Mouse (Mus musculus): ENCODE data around the gene Tesmin. TPM values are rescaled to one million over a fixed set of nuclear protein-coding genes. Genes with fewer than 3 reads are reported as not detected.

The Tesmin gene
- 0.13 and 0.55 TPM in 2 replicates for polyA plus RNA-seq (2015; fragmentation: Nextera tagmentation; extraction: Ambion mirVana)

DNA sequence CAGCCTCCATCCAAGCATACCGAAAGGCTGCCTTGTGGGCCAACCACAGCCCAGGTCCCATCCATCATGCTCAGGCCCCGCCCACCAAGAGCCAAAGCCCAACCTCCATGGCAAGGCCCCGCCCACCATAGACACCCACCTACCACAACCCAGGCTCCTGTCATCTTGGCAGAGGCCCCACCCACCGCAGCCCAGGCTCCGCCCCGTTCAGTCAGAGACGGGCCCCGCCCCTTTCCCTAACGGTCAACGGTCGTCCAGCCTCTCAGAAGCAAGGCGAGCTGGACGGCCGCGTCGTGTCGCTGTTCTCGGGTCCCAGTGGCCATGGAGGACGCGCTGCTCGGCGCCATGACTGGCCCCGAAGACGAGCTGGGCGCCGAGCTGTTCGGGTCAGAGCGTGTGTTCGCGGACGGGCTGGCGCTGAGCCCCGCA is at the start of gene Tesmin:
TSS of gene Tesmin (plus strand) at position 229 of the 429 bp plus-strand sequence.
- peak; percentile 86 for ATAC-seq (replicated peaks)
- H3K27ac ChIP-seq (replicated peaks): no peak within 1 kb of the TSS
- peak within 1 kb of the TSS; percentile 70 for H3K4me2 ChIP-seq (replicated peaks)
- H3K27me3 ChIP-seq: no peaks in the 10 kb centered on the region
- peak within 1 kb of the TSS; percentile 47 for H3K4me3 ChIP-seq
- 2% methylated on average over 33 of the region's 33 CpGs for WGBS
- H3K9ac ChIP-seq (replicated peaks): peak within 1 kb of the TSS; percentile 38
- H3K9me3 ChIP-seq: peaks cover 3% of the 10 kb centered on the region; the same call in 1 of the 2 replicates
- H3K4me1 ChIP-seq: 0 out of 2 replicates have a peak, but pooled peaks cover 5% of the 10 kb centered on the region
- H3K36me3 ChIP-seq: no peaks in the 10 kb centered on the region

DNA sequence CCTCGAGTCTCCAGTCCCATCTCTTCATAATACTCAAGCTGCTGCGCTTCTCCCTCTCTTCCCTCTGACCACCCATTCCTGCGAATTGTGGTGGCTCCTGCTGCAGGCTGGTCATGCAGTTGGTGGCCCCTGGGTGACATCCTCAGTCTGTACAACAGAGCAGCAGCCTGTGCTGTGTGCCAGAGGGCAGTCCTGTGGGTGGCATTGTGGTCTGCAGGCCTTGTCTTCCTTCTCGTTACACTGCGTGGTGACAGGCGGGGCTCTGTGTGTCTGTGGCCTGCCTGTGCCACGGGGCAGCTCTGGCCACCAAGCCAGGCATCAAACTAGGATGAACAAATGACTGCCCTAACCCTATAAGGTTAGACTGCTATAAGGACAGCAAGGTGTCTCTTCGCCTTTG is 49.5 kb upstream of the Tesmin start:
- no peak overlapping the region for H3K4me3 ChIP-seq
- no peak overlapping the region for H3K27ac ChIP-seq (replicated peaks)
- H3K9ac ChIP-seq (replicated peaks): no peak overlapping the region
- H3K27me3 ChIP-seq: no peaks in the 10 kb centered on the region
- no peak overlapping the region for H3K4me2 ChIP-seq (replicated peaks)
- ATAC-seq (replicated peaks): no peak
- whole genome bisulfite sequencing: 82% methylated on average over 8 of the region's 8 CpGs
- H3K4me1 ChIP-seq: peaks cover 2% of the 10 kb centered on the region
- no peaks in the 10 kb centered on the region for H3K9me3 ChIP-seq
- no peaks in the 10 kb centered on the region for H3K36me3 ChIP-seq

DNA sequence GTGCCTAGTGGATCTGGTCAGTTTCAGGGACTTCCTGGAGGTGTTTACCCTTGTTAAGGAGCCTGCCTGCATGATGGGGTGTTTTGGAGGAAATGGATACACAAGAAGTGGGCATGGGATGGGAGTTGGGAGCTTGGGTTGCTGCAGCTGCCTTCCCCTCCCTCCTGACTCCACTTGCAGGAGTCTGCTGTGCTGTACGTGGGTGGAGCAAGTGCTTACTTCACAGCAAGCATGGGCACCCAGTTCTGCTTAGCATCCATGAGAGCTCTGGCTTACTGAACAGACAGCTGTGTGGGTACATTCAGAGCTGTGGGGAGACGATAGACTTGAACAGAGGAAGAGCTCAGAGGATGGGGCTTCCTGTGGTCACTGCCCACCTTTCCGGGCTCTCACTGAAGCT is 47.6 kb upstream of the Tesmin start:
- Histone ChIP-seq H3K9ac (replicated peaks) (no peak overlapping the region), H3K27me3 (no peaks in the 10 kb centered on the region), H3K4me2 (replicated peaks) (no peak overlapping the region), H3K36me3 (no peaks in the 10 kb centered on the region), H3K4me3 (no peak overlapping the region), H3K27ac (replicated peaks) (no peak overlapping the region), H3K9me3 (no peaks in the 10 kb centered on the region), H3K4me1 (peaks cover 6% of the 10 kb centered on the region; the same call in 1 of the 2 replicates)
- ATAC-seq (replicated peaks): no peak
- WGBS: 69% methylated on average over 3 of the region's 3 CpGs

DNA sequence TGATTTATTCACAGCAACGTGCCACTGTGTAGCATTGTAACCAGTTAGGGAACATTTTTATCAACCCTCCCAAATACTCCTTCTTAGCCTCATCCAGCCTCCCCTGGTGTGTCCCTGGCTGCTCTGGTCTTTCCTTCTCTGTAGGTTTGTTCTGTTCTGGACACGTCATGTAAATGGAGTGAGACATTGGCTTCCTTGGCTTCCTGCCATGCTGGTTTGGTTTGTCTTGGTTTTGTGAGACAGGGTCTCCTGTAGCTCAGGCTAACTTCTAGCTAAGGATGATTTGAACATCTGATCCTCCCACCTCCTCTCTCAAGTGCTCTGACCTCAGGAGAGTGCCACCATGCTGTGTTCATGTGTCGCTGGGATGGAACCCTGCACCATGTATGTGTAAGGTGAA is 44.7 kb upstream of the Tesmin start:
- Histone ChIP-seq H3K4me3 (no peak overlapping the region), H3K9ac (replicated peaks) (no peak overlapping the region), H3K27ac (replicated peaks) (no peak overlapping the region), H3K9me3 (no peaks in the 10 kb centered on the region), H3K4me2 (replicated peaks) (no peak overlapping the region), H3K36me3 (no peaks in the 10 kb centered on the region), H3K4me1 (peaks cover 6% of the 10 kb centered on the region; the same call in 1 of the 2 replicates), H3K27me3 (no peaks in the 10 kb centered on the region)
- no peak for ATAC-seq (replicated peaks)
- WGBS: 69% methylated on average over 3 of the region's 3 CpGs

DNA sequence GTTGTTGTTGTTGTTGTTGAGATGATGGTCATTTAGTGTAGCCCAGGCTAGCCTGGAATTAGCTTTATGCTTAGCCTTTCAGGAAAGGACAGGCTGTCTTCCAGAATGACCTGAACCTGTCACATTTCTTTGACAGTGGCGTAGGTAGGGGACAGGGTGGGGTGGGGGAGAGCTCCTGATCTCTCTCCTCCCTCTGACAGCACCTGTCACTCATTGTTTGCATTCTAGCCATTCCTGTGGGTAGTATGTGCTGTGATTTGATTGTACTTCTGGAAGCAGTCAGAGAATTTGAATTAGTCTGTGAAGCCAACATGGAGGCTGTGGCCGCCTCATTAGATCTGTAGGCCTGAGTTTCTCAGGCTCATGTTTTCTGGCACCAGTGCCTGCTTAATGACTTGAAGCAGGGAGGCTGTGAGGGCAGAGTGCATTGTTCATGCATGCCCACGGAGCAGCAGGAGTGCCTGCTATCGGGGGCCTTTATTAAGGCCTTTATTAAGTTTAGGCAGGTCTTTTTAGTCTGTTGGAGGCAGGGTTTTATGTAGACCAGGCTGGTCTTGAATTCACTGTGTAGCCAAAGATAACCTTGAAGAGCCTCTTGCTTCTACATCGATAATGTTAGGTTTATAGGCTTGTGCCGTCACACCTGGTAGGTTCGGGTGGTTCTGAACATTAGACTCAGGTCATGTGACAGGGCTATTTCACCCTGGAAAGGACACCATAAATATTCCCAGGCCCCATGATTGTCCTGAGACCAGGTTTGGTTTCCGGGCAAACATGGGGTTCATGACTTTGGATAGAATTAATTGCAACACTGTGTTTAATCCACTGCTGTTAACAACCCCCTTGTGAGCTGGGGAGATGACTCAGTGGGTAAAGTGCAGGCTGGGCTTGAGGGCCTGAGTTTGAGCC is 43.8 kb upstream of the Tesmin start:
- H3K4me3 ChIP-seq: no peak overlapping the region

DNA sequence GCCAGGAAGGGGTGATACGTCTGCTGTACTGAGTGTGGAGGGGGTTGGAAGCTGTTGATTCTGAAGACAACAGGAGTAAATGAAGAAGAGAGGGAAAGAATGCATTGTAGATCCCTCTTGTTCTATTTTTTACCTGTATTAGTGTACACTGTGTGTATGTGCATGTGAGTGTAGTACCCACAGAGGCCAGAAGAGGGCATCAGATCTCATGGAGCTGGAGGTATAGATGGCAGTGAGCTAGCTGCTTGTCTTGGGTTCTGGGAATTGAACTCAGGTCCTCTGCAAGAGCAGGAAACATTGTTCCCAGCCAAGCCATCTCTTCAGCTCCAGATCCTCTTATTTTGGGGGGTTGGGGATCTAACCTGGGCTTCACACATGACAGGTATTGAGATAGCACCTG is 40.9 kb upstream of the Tesmin start:
- Histone ChIP-seq H3K9me3 (no peaks in the 10 kb centered on the region), H3K27me3 (no peaks in the 10 kb centered on the region), H3K9ac (replicated peaks) (no peak overlapping the region), H3K4me3 (no peak overlapping the region), H3K36me3 (no peaks in the 10 kb centered on the region), H3K4me1 (peaks cover 6% of the 10 kb centered on the region; the same call in 1 of the 2 replicates), H3K4me2 (replicated peaks) (no peak overlapping the region), H3K27ac (replicated peaks) (no peak overlapping the region)
- WGBS: 100% methylated on average over 1 of the region's 1 CpGs
- no peak for ATAC-seq (replicated peaks)

More for the DNA sequence above, 43.8 kb upstream of the Tesmin start:
- H3K4me2 ChIP-seq (replicated peaks): no peak overlapping the region
- no peaks in the 10 kb centered on the region for H3K27me3 ChIP-seq
- no peak overlapping the region for H3K9ac ChIP-seq (replicated peaks)
- peaks cover 6% of the 10 kb centered on the region; the same call in 1 of the 2 replicates for H3K4me1 ChIP-seq
- H3K9me3 ChIP-seq: no peaks in the 10 kb centered on the region
- WGBS: 55% methylated on average over 8 of the region's 8 CpGs
- H3K27ac ChIP-seq (replicated peaks): no peak overlapping the region
- no peaks in the 10 kb centered on the region for H3K36me3 ChIP-seq
- no peak for ATAC-seq (replicated peaks)

DNA sequence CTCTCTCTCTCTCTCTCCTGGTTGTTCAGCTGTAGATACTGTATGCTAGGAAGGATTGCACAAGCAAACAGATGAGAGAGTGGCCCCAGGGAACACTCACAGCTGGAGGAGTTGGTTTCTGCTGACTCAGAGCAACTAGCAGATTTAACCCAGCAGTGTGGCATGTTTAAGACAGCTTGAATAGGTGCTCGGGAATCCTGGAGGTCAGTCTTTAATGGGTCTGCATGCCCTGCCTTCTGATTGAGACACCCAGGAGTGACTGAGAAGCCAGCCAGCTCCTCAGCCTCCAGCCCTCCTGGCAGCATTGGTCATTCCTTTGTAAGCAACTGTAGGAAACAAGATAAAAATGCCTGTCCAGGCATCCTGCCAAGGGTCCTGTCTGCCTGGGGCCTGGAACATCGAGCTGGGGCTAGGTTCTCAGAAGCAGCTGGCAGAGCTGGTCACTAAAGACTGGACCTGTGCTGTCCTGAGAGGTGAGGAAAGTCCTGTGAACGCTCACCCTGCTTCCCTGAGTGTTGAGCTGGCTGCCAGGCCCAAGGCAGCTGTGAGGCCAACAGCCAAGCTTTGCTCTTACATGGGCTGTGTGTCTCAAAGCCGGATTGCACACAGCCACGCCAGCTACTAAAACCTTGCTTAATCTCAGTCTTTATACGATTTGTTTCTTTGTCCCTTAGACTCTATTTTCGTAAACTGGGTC is 35.1 kb upstream of the Tesmin start:
- Histone ChIP-seq H3K27ac (replicated peaks) (no peak overlapping the region), H3K9me3 (no peaks in the 10 kb centered on the region), H3K4me1 (0 out of 2 replicates have a peak, but pooled peaks cover 3% of the 10 kb centered on the region), H3K9ac (replicated peaks) (no peak overlapping the region), H3K4me2 (replicated peaks) (no peak overlapping the region), H3K27me3 (no peaks in the 10 kb centered on the region), H3K36me3 (no peaks in the 10 kb centered on the region), H3K4me3 (no peak overlapping the region)
- ATAC-seq (replicated peaks): no peak
- 63% methylated on average over 7 of the region's 7 CpGs for WGBS

DNA sequence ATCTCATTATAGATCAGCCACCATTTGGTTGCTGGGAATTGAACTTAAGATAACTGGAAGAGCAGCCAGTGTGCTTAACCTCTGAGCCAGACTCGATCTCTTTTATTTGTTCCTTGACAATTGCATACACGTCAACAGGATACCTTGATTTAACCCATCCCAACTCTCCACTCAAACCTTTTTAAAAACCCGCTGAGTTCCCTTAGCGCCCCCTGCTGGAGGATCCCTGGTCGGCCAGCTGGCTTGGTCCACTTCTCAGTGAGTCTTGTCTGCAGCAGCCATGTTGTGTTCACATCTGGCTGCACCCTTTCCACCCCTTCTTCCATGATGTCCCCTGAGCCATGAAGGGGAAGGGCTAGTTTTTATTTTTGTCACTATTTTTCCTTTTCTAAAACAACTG is 33.6 kb upstream of the Tesmin start:
- H3K9me3 ChIP-seq: no peaks in the 10 kb centered on the region
- H3K4me1 ChIP-seq: 0 out of 2 replicates have a peak, but pooled peaks cover 3% of the 10 kb centered on the region
- no peaks in the 10 kb centered on the region for H3K27me3 ChIP-seq
- H3K27ac ChIP-seq (replicated peaks): no peak overlapping the region
- no peaks in the 10 kb centered on the region for H3K36me3 ChIP-seq
- H3K9ac ChIP-seq (replicated peaks): no peak overlapping the region
- no peak overlapping the region for H3K4me3 ChIP-seq
- WGBS: 68% methylated on average over 5 of the region's 5 CpGs
- no peak for ATAC-seq (replicated peaks)
- H3K4me2 ChIP-seq (replicated peaks): no peak overlapping the region

DNA sequence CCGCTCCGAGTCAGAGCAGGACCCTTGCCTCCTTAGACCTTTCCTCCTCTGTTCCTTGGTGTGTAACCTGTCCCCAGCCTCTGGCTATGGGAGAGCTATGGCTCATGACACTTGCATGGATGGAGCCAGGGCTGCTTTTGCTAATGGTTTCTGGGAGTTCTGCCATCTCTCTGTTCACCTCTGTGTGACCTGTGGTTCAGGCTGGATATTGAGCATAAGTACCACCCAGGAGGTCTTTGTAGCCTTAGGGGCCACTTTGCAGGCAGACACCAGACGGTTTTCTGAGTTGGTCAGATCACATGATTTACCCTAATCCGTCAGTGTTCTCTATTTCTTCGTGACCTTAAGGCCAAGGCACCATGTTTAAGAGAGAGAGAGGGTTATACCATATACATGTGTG is 32.1 kb upstream of the Tesmin start:
- 75% methylated on average over 5 of the region's 5 CpGs for WGBS
- Histone ChIP-seq H3K4me2 (replicated peaks) (no peak overlapping the region), H3K36me3 (no peaks in the 10 kb centered on the region), H3K9ac (replicated peaks) (no peak overlapping the region), H3K27me3 (no peaks in the 10 kb centered on the region), H3K27ac (replicated peaks) (no peak overlapping the region), H3K4me3 (no peak overlapping the region), H3K9me3 (no peaks in the 10 kb centered on the region), H3K4me1 (0 out of 2 replicates have a peak, but pooled peaks cover 3% of the 10 kb centered on the region)
- ATAC-seq (replicated peaks): no peak

DNA sequence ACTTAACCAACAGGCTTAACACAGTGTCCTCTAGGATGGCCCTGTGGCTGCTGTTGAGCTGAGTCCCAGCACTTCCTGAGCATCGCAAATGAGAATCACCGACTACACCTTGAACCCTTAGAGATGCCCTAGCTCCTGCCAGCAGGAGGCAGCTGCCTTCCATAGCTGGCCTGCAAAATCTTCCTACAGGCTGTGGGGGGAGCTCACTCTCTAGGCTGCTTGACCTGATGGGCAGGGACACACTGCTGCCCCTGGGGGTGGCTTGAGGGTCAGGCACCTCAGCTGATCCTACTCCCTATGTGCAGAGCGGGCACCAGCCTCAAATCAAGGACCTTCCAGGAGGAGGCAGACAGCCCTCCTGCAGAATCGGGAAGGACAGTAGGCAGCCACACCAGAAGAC is 31.0 kb upstream of the Tesmin start:
- H3K4me3 ChIP-seq: no peak overlapping the region
- H3K36me3 ChIP-seq: no peaks in the 10 kb centered on the region
- H3K4me2 ChIP-seq (replicated peaks): no peak overlapping the region
- ATAC-seq (replicated peaks): no peak
- no peak overlapping the region for H3K9ac ChIP-seq (replicated peaks)
- 0 out of 2 replicates have a peak, but pooled peaks cover 3% of the 10 kb centered on the region for H3K4me1 ChIP-seq
- no peaks in the 10 kb centered on the region for H3K27me3 ChIP-seq
- 69% methylated on average over 4 of the region's 4 CpGs for WGBS
- no peaks in the 10 kb centered on the region for H3K9me3 ChIP-seq
- H3K27ac ChIP-seq (replicated peaks): no peak overlapping the region

DNA sequence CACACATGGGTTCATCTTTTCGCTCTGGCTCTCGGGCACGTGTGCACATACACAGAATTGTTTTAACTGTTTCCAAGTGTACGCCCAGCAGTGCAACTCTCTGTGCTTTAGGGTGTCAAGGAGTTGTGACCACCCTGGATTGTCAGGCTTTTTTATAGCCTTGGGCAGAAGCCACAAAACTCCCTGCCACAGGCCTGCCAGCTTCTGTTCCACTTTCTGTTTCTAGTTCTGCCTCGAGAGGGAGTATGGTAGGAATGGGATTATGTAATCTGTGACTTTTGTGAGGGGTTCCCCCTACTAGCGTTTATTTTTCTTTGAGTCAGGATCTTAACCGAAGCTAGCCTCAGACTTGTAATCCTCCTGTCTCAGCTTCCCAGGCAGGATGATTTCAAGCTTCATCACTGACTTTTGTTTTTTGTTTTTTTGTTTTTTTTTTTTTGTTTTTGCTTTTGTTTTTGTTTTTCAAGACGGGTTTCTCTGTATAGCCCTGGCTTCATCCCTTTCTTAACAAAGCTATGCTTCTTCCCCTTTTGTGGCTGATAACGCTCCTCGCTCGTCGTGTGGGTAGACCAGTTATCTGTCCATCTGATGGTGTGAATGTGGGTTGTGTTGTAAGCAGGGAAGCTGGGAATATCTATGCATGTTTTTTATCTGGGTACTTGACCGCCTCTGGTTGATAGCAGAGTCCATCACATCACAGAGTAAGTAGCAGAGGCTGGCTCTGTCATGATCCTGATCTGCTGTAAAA is 28.6 kb upstream of the Tesmin start:
- H3K4me3 ChIP-seq: no peak overlapping the region
- WGBS: 89% methylated on average over 13 of the region's 13 CpGs

More for the DNA sequence above, 28.6 kb upstream of the Tesmin start:
- no peak for ATAC-seq (replicated peaks)
- no peaks in the 10 kb centered on the region for H3K4me1 ChIP-seq
- no peak overlapping the region for H3K27ac ChIP-seq (replicated peaks)
- H3K27me3 ChIP-seq: no peaks in the 10 kb centered on the region
- H3K9ac ChIP-seq (replicated peaks): no peak overlapping the region
- no peak overlapping the region for H3K4me2 ChIP-seq (replicated peaks)
- 0 out of 2 replicates have a peak, but pooled peaks cover 2% of the 10 kb centered on the region for H3K36me3 ChIP-seq
- no peaks in the 10 kb centered on the region for H3K9me3 ChIP-seq
